Mouse (Mus musculus): ENCODE data around the gene Ppp1r9a. TPM values are rescaled to one million over a fixed set of nuclear protein-coding genes. Genes with fewer than 3 reads are reported as not detected.

Ppp1r9a gene
- polyA plus RNA-seq, 1 experiment: 63.9 TPM

- H3K27ac ChIP-seq (ENCODE audit: insufficient read depth, low read length): no peak overlapping the region
- TF ChIP-seq CTCF (IDR thresholded peaks at IDR 0.05; ENCODE audit: extremely low read depth, insufficient read depth, low read length) (no peak), POLR2A (IDR thresholded peaks at IDR 0.05; ENCODE audit: extremely low read depth, insufficient read depth, low read length) (no peak)
- peaks cover 2% of the 10 kb centered on the region; the same call in 1 of the 2 replicates for H3K4me1 ChIP-seq (ENCODE audit: control insufficient read depth, insufficient read depth, low read length)
- H3K4me3 ChIP-seq (ENCODE audit: insufficient read depth, low read length): no peak overlapping the region
Measured at GRCm38 (mm10) chr6:4978249-4978648, 75.5 kb downstream of the Ppp1r9a start.

GRCm38 (mm10) chr6:4978897-4979296 is 76.2 kb downstream of the Ppp1r9a start:
- no peak overlapping the region for H3K27ac ChIP-seq (ENCODE audit: insufficient read depth, low read length)
- no peak overlapping the region for H3K4me3 ChIP-seq (ENCODE audit: insufficient read depth, low read length)
- peaks cover 2% of the 10 kb centered on the region; the same call in 1 of the 2 replicates for H3K4me1 ChIP-seq (ENCODE audit: control insufficient read depth, insufficient read depth, low read length)
- TF ChIP-seq POLR2A (IDR thresholded peaks at IDR 0.05; ENCODE audit: extremely low read depth, insufficient read depth, low read length) (no peak), CTCF (IDR thresholded peaks at IDR 0.05; ENCODE audit: extremely low read depth, insufficient read depth, low read length) (no peak)

- H3K4me3 ChIP-seq (ENCODE audit: insufficient read depth, low read length): no peak overlapping the region
- peaks cover 2% of the 10 kb centered on the region; the same call in 1 of the 2 replicates for H3K4me1 ChIP-seq (ENCODE audit: control insufficient read depth, insufficient read depth, low read length)
- TF ChIP-seq POLR2A (IDR thresholded peaks at IDR 0.05; ENCODE audit: extremely low read depth, insufficient read depth, low read length) (no peak), CTCF (IDR thresholded peaks at IDR 0.05; ENCODE audit: extremely low read depth, insufficient read depth, low read length) (no peak)
- no peak overlapping the region for H3K27ac ChIP-seq (ENCODE audit: insufficient read depth, low read length)
Measured at GRCm38 (mm10) chr6:4980113-4980512, 77.4 kb downstream of the Ppp1r9a start.

GRCm38 (mm10) chr6:4982686-4983162 is 80.0 kb downstream of the Ppp1r9a start:
- TF ChIP-seq POLR2A (IDR thresholded peaks at IDR 0.05; ENCODE audit: extremely low read depth, insufficient read depth, low read length) (no peak), CTCF (IDR thresholded peaks at IDR 0.05; ENCODE audit: extremely low read depth, insufficient read depth, low read length) (0 out of 2 replicates have a peak, but pooled peaks have one; percentile 19)
- no peak overlapping the region for H3K27ac ChIP-seq (ENCODE audit: insufficient read depth, low read length)
- peaks cover 2% of the 10 kb centered on the region; the same call in 1 of the 2 replicates for H3K4me1 ChIP-seq (ENCODE audit: control insufficient read depth, insufficient read depth, low read length)
- no peak overlapping the region for H3K4me3 ChIP-seq (ENCODE audit: insufficient read depth, low read length)

- peaks cover 2% of the 10 kb centered on the region; the same call in 1 of the 2 replicates for H3K4me1 ChIP-seq (ENCODE audit: control insufficient read depth, insufficient read depth, low read length)
- H3K4me3 ChIP-seq (ENCODE audit: insufficient read depth, low read length): no peak overlapping the region
- no peak overlapping the region for H3K27ac ChIP-seq (ENCODE audit: insufficient read depth, low read length)
- TF ChIP-seq POLR2A (IDR thresholded peaks at IDR 0.05; ENCODE audit: extremely low read depth, insufficient read depth, low read length) (no peak), CTCF (IDR thresholded peaks at IDR 0.05; ENCODE audit: extremely low read depth, insufficient read depth, low read length) (no peak)
Measured at GRCm38 (mm10) chr6:4985668-4986067, 83.0 kb downstream of the Ppp1r9a start.

GRCm38 (mm10) chr6:4987084-4987483 is 84.4 kb downstream of the Ppp1r9a start:
- TF ChIP-seq POLR2A (IDR thresholded peaks at IDR 0.05; ENCODE audit: extremely low read depth, insufficient read depth, low read length) (no peak), CTCF (IDR thresholded peaks at IDR 0.05; ENCODE audit: extremely low read depth, insufficient read depth, low read length) (no peak)
- no peak overlapping the region for H3K27ac ChIP-seq (ENCODE audit: insufficient read depth, low read length)
- peaks cover 2% of the 10 kb centered on the region; the same call in 1 of the 2 replicates for H3K4me1 ChIP-seq (ENCODE audit: control insufficient read depth, insufficient read depth, low read length)

GRCm38 (mm10) chr6:4988688-4989087 is 86.0 kb downstream of the Ppp1r9a start:
- Histone ChIP-seq H3K27ac (ENCODE audit: insufficient read depth, low read length) (no peak overlapping the region), H3K4me1 (ENCODE audit: control insufficient read depth, insufficient read depth, low read length) (no peaks in the 10 kb centered on the region), H3K4me3 (ENCODE audit: insufficient read depth, low read length) (no peak overlapping the region)
- TF ChIP-seq POLR2A (IDR thresholded peaks at IDR 0.05; ENCODE audit: extremely low read depth, insufficient read depth, low read length) (no peak), CTCF (IDR thresholded peaks at IDR 0.05; ENCODE audit: extremely low read depth, insufficient read depth, low read length) (no peak)

More at GRCm38 (mm10) chr6:4987084-4987483, 84.4 kb downstream of the Ppp1r9a start:
- H3K4me3 ChIP-seq (ENCODE audit: insufficient read depth, low read length): no peak overlapping the region

- no peaks in the 10 kb centered on the region for H3K4me1 ChIP-seq (ENCODE audit: control insufficient read depth, insufficient read depth, low read length)
- no peak overlapping the region for H3K27ac ChIP-seq (ENCODE audit: insufficient read depth, low read length)
- TF ChIP-seq POLR2A (IDR thresholded peaks at IDR 0.05; ENCODE audit: extremely low read depth, insufficient read depth, low read length) (no peak), CTCF (IDR thresholded peaks at IDR 0.05; ENCODE audit: extremely low read depth, insufficient read depth, low read length) (no peak)
- H3K4me3 ChIP-seq (ENCODE audit: insufficient read depth, low read length): no peak overlapping the region
Measured at GRCm38 (mm10) chr6:4992308-4992707, 89.6 kb downstream of the Ppp1r9a start.

GRCm38 (mm10) chr6:4993600-4994160 is 91.0 kb downstream of the Ppp1r9a start:
- Histone ChIP-seq H3K4me1 (ENCODE audit: control insufficient read depth, insufficient read depth, low read length) (no peaks in the 10 kb centered on the region), H3K27ac (ENCODE audit: insufficient read depth, low read length) (no peak overlapping the region), H3K4me3 (ENCODE audit: insufficient read depth, low read length) (no peak overlapping the region)
- TF ChIP-seq POLR2A (IDR thresholded peaks at IDR 0.05; ENCODE audit: extremely low read depth, insufficient read depth, low read length) (no peak), CTCF (IDR thresholded peaks at IDR 0.05; ENCODE audit: extremely low read depth, insufficient read depth, low read length) (no peak)

Measured in cortical plate, adult 2 months (tissue).